Mouse (Mus musculus): ENCODE data around the gene Med23. TPM values are rescaled to one million over a fixed set of nuclear protein-coding genes. Genes with fewer than 3 reads are reported as not detected.

Med23 gene
- polyA plus RNA-seq (2012; ENCODE audit: insufficient read depth, insufficient read length, missing spikeins), result 17.8 and 20.2 TPM in 2 replicates

DNA sequence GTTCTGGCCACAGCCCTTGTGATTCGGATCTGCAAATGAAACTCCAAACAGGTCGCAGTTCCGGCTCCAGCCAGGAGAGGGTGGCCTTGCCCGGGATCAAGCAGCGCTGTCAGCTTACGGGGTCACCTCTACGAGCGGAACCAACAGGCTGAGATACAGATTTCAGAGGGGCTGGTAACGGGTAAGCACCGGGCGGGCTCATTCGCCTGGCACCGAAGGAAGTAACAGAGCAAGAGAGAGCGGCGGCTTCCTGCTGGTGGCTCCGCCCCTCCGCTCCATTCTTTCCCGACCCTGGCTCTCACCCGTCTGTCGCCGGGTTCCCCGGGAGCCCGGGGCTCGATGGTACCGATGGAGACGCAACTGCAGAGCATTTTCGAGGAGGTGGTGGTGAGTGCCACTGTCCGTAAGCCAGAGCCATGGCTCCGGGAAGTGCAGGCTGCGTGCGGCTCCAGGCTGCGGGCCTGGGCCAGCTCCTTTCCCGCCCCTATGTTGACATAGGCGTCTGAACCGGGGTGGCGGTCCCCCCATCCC is at the start of gene Med23:
Med23 (plus strand) TSS at position 227 of the 531 bp plus-strand sequence.
- Histone ChIP-seq H3K4me1 (ENCODE audit: control insufficient read depth, insufficient read depth, low read length) (peaks cover 2% of the 10 kb centered on the region; the same call in 1 of the 2 replicates), H3K4me3 (ENCODE audit: insufficient read depth, low read length) (peak within 1 kb of the TSS; percentile 80), H3K27ac (ENCODE audit: insufficient read depth, low read depth, low read length) (no peak within 1 kb of the TSS)
- no peak for TF ChIP-seq POLR2A (IDR thresholded peaks at IDR 0.05; ENCODE audit: borderline replicate concordance, low read depth, low read length)
- TF ChIP-seq CTCF (IDR thresholded peaks at IDR 0.05; ENCODE audit: low read depth, low read length), result peak; percentile 67

DNA sequence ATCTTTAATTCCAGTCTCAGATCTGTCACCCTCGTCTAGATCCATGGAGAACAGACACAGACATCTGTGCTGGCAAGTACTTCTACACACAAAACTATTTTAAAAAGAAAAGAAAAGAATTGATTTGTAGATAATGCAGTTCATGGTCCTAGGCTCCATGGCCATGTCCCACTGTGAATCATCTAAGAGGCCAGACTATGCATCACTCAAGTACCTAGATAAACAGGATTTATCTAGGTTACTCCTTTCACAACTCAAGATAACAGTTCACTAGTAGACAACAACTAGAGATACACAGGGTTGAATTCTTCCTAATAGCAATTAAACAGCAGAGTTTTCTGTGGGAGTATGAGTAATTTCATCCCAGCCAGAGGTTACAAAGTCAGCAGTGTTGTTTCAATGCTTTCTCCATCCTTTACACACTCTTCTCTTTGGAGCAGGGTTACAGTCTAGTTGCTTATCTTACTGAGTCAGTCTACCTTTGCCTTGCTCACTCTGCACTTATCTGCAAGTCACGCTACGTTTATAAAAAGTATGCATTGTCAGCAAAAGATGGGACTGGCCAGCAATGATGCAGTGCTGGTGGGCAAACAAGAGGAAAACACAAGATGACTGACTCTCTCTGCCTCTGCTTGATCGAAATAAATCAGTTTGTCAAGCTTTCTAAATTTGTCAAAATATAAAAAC is 47.7 kb upstream of the Med23 start:
- H3K27ac ChIP-seq (ENCODE audit: insufficient read depth, low read depth, low read length), result no peak overlapping the region
- TF ChIP-seq POLR2A (IDR thresholded peaks at IDR 0.05; ENCODE audit: borderline replicate concordance, low read depth, low read length) (no peak), CTCF (IDR thresholded peaks at IDR 0.05; ENCODE audit: low read depth, low read length) (no peak)

GRCm38 (mm10) chr10:24822842-24823241 is 46.9 kb upstream of the Med23 start:
- Histone ChIP-seq H3K4me1 (ENCODE audit: control insufficient read depth, insufficient read depth, low read length) (peaks cover 16% of the 10 kb centered on the region), H3K27ac (ENCODE audit: insufficient read depth, low read depth, low read length) (no peak overlapping the region), H3K4me3 (ENCODE audit: insufficient read depth, low read length) (no peak overlapping the region)
- TF ChIP-seq POLR2A (IDR thresholded peaks at IDR 0.05; ENCODE audit: borderline replicate concordance, low read depth, low read length) (no peak), CTCF (IDR thresholded peaks at IDR 0.05; ENCODE audit: low read depth, low read length) (no peak)

More for the DNA sequence above, 47.7 kb upstream of the Med23 start:
- Histone ChIP-seq H3K4me1 (ENCODE audit: control insufficient read depth, insufficient read depth, low read length) (peaks cover 16% of the 10 kb centered on the region), H3K4me3 (ENCODE audit: insufficient read depth, low read length) (no peak overlapping the region)

GRCm38 (mm10) chr10:24823265-24823664 is 46.5 kb upstream of the Med23 start:
- H3K4me1 ChIP-seq (ENCODE audit: control insufficient read depth, insufficient read depth, low read length), result peaks cover 16% of the 10 kb centered on the region

DNA sequence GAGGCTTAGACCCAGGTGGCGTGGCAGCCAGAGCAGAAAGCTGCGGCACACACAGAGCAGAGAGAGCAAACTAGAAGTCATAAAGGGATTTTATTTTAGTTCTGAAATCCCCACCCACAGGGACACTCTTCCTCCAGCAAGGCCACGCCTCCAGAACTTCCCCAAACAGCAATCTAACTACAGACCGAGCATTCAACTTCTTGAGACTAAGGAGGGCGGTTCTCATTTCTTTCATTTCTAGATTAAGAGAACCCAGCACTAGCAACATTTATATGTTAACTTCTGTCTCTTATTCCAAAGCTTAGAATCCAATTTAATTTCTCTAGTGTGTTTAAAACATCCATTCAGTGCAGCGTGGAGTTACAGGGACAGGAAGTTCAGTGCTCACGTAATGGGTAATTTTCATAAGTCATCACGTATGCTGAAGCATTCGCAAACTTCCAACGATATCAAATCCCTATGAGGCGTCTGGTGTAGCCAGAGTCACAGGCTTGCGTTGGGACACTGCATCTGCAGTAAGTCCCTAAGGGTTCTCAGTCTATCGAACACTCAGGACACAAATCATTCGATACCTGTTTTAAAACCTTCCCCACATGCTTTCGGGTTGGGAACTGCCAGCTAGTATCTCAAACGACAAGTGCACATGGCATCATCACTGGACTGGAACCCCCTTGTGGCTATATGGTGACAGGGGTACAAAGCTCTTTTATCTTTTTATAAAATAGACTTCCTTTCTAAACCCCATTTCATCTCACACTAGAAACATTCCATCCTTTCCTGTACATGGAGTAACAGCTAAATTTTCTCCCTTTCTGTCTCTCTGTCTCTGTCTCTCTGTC is 45.9 kb upstream of the Med23 start:
- H3K4me3 ChIP-seq (ENCODE audit: insufficient read depth, low read length), result peak overlapping the region; percentile 3
- peak overlapping the region; percentile 54 for H3K27ac ChIP-seq (ENCODE audit: insufficient read depth, low read depth, low read length)
- no peak for TF ChIP-seq POLR2A (IDR thresholded peaks at IDR 0.05; ENCODE audit: borderline replicate concordance, low read depth, low read length)
- no peak for TF ChIP-seq CTCF (IDR thresholded peaks at IDR 0.05; ENCODE audit: low read depth, low read length)
- H3K4me1 ChIP-seq (ENCODE audit: control insufficient read depth, insufficient read depth, low read length), result peaks cover 16% of the 10 kb centered on the region

More at GRCm38 (mm10) chr10:24823265-24823664, 46.5 kb upstream of the Med23 start:
- peak overlapping the region; percentile 3; the same call in 1 of the 2 replicates for H3K4me3 ChIP-seq (ENCODE audit: insufficient read depth, low read length)
- TF ChIP-seq CTCF (IDR thresholded peaks at IDR 0.05; ENCODE audit: low read depth, low read length) (no peak), POLR2A (IDR thresholded peaks at IDR 0.05; ENCODE audit: borderline replicate concordance, low read depth, low read length) (no peak)
- H3K27ac ChIP-seq (ENCODE audit: insufficient read depth, low read depth, low read length), result peak overlapping the region; percentile 54

- H3K4me3 ChIP-seq (ENCODE audit: insufficient read depth, low read length), result no peak overlapping the region
- peaks cover 16% of the 10 kb centered on the region for H3K4me1 ChIP-seq (ENCODE audit: control insufficient read depth, insufficient read depth, low read length)
- no peak overlapping the region for H3K27ac ChIP-seq (ENCODE audit: insufficient read depth, low read depth, low read length)
- no peak for TF ChIP-seq CTCF (IDR thresholded peaks at IDR 0.05; ENCODE audit: low read depth, low read length)
- TF ChIP-seq POLR2A (IDR thresholded peaks at IDR 0.05; ENCODE audit: borderline replicate concordance, low read depth, low read length), result no peak
These were observed 45.2 kb upstream of the Med23 start for GRCm38 (mm10) chr10:24824621-24825020.

DNA sequence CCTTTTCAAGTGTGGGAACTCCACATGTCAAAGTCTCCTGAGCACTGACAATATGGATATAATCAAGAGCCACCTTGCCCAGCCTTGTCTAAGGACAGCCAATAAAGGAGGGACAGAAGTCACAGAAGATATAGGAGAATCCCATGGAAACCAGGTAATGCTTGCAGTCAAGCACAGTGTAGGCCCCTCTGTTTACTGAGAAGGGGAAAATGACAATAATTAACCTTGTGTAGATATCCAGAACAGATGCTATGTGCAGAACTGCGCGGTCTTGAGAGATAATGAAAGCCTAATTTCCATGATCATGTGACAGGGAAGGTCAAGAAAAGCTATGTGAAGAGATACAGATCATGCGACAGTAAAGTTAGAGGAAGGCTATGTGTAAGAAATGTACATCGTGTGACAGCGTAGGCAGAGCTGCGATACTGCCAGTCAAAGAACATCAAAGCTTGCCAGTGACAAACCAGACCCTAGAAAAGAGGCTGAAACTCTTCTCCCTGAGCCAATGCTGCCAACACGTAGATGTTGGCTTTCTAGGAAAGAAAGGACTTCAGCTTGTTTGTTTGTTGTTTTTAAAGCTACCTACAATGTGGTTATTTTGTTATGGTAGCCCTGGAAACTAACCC is 44.2 kb upstream of the Med23 start:
- Histone ChIP-seq H3K4me3 (ENCODE audit: insufficient read depth, low read length) (no peak overlapping the region), H3K27ac (ENCODE audit: insufficient read depth, low read depth, low read length) (no peak overlapping the region), H3K4me1 (ENCODE audit: control insufficient read depth, insufficient read depth, low read length) (peaks cover 9% of the 10 kb centered on the region)
- TF ChIP-seq POLR2A (IDR thresholded peaks at IDR 0.05; ENCODE audit: borderline replicate concordance, low read depth, low read length) (no peak), CTCF (IDR thresholded peaks at IDR 0.05; ENCODE audit: low read depth, low read length) (no peak)

- no peak for TF ChIP-seq POLR2A (IDR thresholded peaks at IDR 0.05; ENCODE audit: borderline replicate concordance, low read depth, low read length)
- TF ChIP-seq CTCF (IDR thresholded peaks at IDR 0.05; ENCODE audit: low read depth, low read length), result no peak
- Histone ChIP-seq H3K27ac (ENCODE audit: insufficient read depth, low read depth, low read length) (no peak overlapping the region), H3K4me3 (ENCODE audit: insufficient read depth, low read length) (no peak overlapping the region), H3K4me1 (ENCODE audit: control insufficient read depth, insufficient read depth, low read length) (peaks cover 7% of the 10 kb centered on the region)
These were observed 43.7 kb upstream of the Med23 start for GRCm38 (mm10) chr10:24826130-24826529.

DNA sequence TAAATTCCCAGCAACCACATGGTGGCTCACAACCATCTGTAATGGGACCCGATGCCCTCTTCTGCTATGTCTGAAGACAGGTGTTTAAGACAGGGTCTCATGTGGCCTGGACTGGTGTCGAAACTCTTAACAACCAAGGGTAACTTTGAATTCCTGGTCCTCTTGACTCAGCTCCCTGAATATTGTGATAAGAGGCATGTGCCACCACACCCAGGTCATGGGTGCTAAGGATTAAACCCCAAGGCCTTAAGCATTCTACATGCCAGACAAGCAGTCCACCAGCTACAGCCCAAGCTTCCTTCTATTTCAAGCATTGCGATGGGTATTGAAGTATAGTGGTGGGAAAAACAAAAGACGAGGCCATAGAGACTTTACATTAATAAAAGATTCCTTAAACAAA is 41.6 kb upstream of the Med23 start:
- Histone ChIP-seq H3K4me3 (ENCODE audit: insufficient read depth, low read length) (no peak overlapping the region), H3K27ac (ENCODE audit: insufficient read depth, low read depth, low read length) (no peak overlapping the region), H3K4me1 (ENCODE audit: control insufficient read depth, insufficient read depth, low read length) (peaks cover 7% of the 10 kb centered on the region)
- no peak for TF ChIP-seq CTCF (IDR thresholded peaks at IDR 0.05; ENCODE audit: low read depth, low read length)
- no peak for TF ChIP-seq POLR2A (IDR thresholded peaks at IDR 0.05; ENCODE audit: borderline replicate concordance, low read depth, low read length)
